In the genomic region with DNA sequence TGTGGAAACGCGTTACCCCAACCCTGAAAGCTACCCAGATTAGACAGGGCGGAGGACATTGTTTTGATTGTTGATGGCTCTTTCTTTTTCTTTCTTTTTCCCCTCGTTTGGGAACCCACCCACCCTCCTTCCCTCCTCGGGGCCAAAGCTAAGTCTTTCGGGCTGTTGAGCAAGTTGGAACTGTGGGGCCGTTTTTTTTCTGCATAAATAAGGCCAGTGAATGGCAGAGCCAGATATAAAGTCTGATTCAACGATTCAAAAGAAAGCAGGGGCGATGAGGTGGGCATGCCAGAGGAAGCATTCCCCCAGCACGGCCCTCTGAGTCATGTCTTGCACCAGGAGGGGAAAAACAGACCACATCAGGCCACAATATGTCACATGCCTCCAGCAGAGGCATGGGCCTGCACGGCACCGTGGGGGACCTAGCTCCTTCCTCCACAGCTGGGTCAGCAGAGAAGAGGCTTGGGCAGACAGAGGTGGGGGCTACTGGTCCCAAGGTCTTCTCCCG, we compare ENCODE assay signal across 7 mouse cellular contexts.
DNase-seq lines count a peak whose midpoint lies in the region; ATAC-seq lines count a peak whose summit lies in the region.

No protein-coding gene starts in this region.

- peak overlapping the region; percentile 51 for H3K4me3 ChIP-seq in embryonic facial prominence, embryonic 15.5 days (replicated peaks)
- peak overlapping the region; percentile 93 for H3K4me3 ChIP-seq in megakaryocyte, embryonic 14.5 days (replicated peaks)

- no peaks in the 10 kb centered on the region for H3K27me3 ChIP-seq in embryonic facial prominence, embryonic 15.5 days
- H3K27me3 ChIP-seq in megakaryocyte, embryonic 14.5 days (replicated peaks), result peaks cover 45% of the 10 kb centered on the region

- intact Hi-C loops in heart, postnatal 10 days (cut with DNase I), result loop anchor here (1.0 to 10.0 kb wide), 3 partner anchors 81 to 874 kb away; a partner anchor contains a TSS
- intact Hi-C loops in left cerebral cortex, postnatal 10 days (cut with DNase I), result loop anchor here (10.0 kb wide), 1 partner anchor 186 kb away; no protein-coding TSS in a partner anchor

- no peaks in the 10 kb centered on the region for H3K36me3 ChIP-seq in embryonic facial prominence, embryonic 15.5 days
- no peaks in the 10 kb centered on the region for H3K36me3 ChIP-seq in megakaryocyte, embryonic 14.5 days (replicated peaks; ENCODE audit: low read length)

- ATAC-seq in embryonic facial prominence, embryonic 15.5 days (ENCODE audit: insufficient number of reproducible peaks, low FRiP score, low TSS enrichment, low read depth), result peak; percentile 45; the same call in 1 of the 2 replicates

- peak overlapping the region; percentile 64 for H3K4me2 ChIP-seq in embryonic facial prominence, embryonic 15.5 days (replicated peaks)

- peak; percentile 61 for DNase-seq in CD4-positive, CD25-positive, alpha-beta regulatory T cell, adult 2 months (ENCODE audit: low read depth, low spot score)
- DNase-seq in T-cell, adult 2 months (ENCODE audit: low spot score), result peak; percentile 54
- DNase-seq in heart, postnatal 10 days, result peak; percentile 64 to 66
- DNase-seq in left cerebral cortex, postnatal 10 days (ENCODE audit: extremely low spot score in 1 of 2, low spot score in 2 of 2), result peak; percentile 43 to 81
- DNase-seq in spleen, postnatal 36 days (ENCODE audit: low spot score in 2 of 2), result peak; percentile 60 to 63

- WGBS in embryonic facial prominence, embryonic 15.5 days, result 3% methylated on average over 13 of the region's 13 CpGs

- no peaks in the 10 kb centered on the region for H3K9me3 ChIP-seq in embryonic facial prominence, embryonic 15.5 days (replicated peaks)
- H3K9me3 ChIP-seq in megakaryocyte, embryonic 14.5 days, result no peaks in the 10 kb centered on the region

- H3K27ac ChIP-seq in embryonic facial prominence, embryonic 15.5 days (replicated peaks), result peak overlapping the region; percentile 99

- H3K4me1 ChIP-seq in embryonic facial prominence, embryonic 15.5 days, result peaks cover 44% of the 10 kb centered on the region
- H3K4me1 ChIP-seq in megakaryocyte, embryonic 14.5 days, result peaks cover 60% of the 10 kb centered on the region

- H3K9ac ChIP-seq in embryonic facial prominence, embryonic 15.5 days, result peak overlapping the region; percentile 56

Comparison
In these comparisons a context has a peak if more than half of its experiments do, and no peak if none do; other contexts are left out.
1. Peak in every context shown above with its lines: DNase-seq, ATAC-seq, H3K4me3 ChIP-seq and H3K27ac ChIP-seq.